Mouse (Mus musculus) left cerebral cortex, adult 2 months (tissue): Measurements from ENCODE around the gene Igfbp4. TPM values are rescaled to one million over a fixed set of nuclear protein-coding genes. Genes with fewer than 3 reads are reported as not detected.

ENCODE experiments used
- DNase-seq, 2 experiments: peaks; one replicate each; pipeline ENCODE4 v3.0.0; 2021 to 2022; ENCODE audit warnings: low spot score in 2 of 2, mixed read lengths in 1 of 2; ENCODE audit errors: extremely low spot score in 1 of 2
- H3K27ac ChIP-seq: fragments of 200-600 bp; 2 replicates; pipeline ENCODE4 v1.8.1; 2022
- H3K4me3 ChIP-seq: fragments of 200-600 bp; 2 replicates; pipeline ENCODE4 v1.8.1; 2022
- CTCF ChIP-seq: fragments of 200-600 bp; IDR thresholded peaks from 2 replicates; pipeline ENCODE4 v1.8.1; 2022; ENCODE audit warnings: antibody characterized with exemption, mild to moderate bottlenecking, moderate library complexity
- intact Hi-C: fragments of 180-260 bp; cut with DNase I; formaldehyde crosslinking; loops from one replicate; pipeline ENCODE4 v1.15.1; 2025
- total RNA-seq, 2 experiments: library from RNA; stranded (reverse); gene quantifications; 2 replicates each; pipeline ENCODE4 v1.2.3; 2021

Gene Igfbp4
- total RNA-seq, 2 experiments from 2014 or later, result 82.8 to 88.7 TPM

DNA sequence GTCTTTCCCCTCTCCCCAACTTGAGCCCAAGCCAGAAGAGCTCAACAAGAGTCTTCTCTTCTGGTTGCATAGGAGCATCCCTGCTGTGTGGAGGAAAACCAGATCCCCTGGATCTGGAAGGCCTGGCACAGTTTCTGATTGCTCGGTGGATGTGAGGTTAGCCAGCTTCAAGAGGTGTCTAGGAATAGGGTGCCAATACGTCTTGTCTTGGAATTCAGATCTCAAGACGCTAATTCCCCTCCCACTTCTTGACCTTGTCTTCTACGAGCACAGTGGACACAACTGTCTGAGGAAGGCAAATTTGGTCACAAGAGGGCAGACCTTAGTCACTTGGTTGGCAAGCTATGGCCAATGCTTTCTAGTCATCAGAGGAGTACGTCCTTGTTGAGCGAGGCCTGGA lies 2.6 kb downstream of the Igfbp4 start:
- H3K4me3 ChIP-seq, result no peak overlapping the region
- TF ChIP-seq CTCF, result no peak; the same call in 1 of the 2 replicates
- DNase-seq, result no peak

GRCm38 (mm10) chr11:99044306-99044705 lies 3.3 kb downstream of the Igfbp4 start:
- no peak for DNase-seq
- intact Hi-C loops, result no loop called here
- H3K4me3 ChIP-seq, result no peak overlapping the region
- TF ChIP-seq CTCF, result no peak
- no peak overlapping the region for H3K27ac ChIP-seq

More for the DNA sequence above, 2.6 kb downstream of the Igfbp4 start:
- intact Hi-C loops, result no loop called here
- H3K27ac ChIP-seq, result no peak overlapping the region

DNA sequence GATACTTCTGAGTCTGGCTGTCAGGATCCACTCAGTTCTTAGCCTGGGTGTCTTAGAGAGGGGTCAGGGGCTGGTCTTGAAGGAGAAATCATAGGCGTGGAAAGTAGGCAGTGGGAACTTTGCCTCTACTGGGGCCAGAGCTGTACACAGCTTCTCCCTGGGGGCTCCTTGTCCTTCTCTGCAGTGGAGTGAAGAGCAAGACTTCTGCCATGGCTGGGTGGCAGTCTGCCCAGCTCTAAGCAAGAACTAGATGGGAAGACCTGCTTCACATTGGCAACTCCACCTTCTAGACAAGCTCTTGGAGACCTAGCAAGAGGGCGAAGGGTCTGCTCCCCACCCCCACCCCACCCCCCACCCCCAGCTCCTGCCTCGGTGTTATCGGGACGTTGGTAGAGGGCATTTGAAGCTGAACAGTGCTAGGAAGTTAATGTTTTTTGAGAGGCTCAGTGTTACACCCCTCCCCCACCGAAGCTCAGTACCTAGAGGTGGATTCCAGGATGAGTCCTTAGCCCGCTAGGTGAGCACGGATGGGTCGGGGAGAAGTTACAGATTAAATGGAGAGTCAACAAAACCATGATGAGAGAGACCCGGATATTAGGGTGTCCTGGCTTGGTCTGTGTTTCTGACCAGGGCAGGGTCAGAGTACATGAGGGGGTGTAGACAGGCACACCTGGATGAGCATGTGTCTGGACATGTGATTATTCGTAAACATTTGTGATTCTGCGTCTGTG lies 4.3 kb downstream of the Igfbp4 start:
- no peak for TF ChIP-seq CTCF
- DNase-seq, result no peak
- intact Hi-C loops, result no loop called here

DNA sequence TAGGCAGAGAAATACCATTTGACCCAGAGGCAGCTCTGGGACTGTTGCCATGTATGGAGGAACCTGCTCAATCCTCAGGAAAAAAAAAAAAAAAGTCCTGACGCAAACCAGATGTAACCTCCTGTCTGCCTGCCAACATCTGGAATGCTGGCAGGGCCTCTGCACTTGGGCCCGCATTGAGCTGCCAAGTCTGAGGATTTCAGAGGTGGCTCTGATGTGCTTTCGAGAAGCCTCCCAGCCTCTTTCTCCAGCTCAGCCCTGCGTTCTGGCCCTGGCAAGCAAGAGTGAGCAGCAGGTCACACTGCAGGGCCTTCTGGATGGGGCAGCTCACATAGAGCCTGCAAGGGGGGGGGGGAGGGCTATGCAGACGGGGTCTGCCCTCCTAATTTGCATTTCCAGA lies 6.1 kb downstream of the Igfbp4 start:
- no peak for TF ChIP-seq CTCF
- DNase-seq, result no peak
- no peak overlapping the region for H3K27ac ChIP-seq
- intact Hi-C loops, result no loop called here
- H3K4me3 ChIP-seq, result no peak overlapping the region

More for the DNA sequence above, 4.3 kb downstream of the Igfbp4 start:
- Histone ChIP-seq H3K27ac (no peak overlapping the region), H3K4me3 (no peak overlapping the region)

DNA sequence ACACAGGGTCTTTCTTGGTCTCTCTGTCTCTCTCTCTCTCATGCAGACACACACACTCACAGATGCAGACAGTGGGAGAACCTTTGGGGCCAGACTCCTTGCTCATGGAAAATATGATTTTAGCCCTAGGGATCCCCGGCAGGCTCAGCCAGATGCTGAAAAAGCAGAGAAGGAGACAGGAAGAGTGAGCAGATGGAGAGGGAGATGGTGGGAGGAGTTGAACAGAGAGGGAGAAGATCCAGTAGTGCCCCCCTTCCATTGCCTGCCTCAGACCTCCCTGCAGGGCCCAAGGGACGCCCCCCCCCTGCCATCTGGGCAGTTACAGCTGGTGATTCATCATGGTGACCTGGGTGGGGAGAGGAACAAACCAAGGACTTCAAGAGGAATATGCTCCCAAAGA lies 6.6 kb downstream of the Igfbp4 start:
- no peak overlapping the region for H3K27ac ChIP-seq
- DNase-seq, result no peak
- TF ChIP-seq CTCF, result no peak
- intact Hi-C loops, result no loop called here
- H3K4me3 ChIP-seq, result no peak overlapping the region

DNA sequence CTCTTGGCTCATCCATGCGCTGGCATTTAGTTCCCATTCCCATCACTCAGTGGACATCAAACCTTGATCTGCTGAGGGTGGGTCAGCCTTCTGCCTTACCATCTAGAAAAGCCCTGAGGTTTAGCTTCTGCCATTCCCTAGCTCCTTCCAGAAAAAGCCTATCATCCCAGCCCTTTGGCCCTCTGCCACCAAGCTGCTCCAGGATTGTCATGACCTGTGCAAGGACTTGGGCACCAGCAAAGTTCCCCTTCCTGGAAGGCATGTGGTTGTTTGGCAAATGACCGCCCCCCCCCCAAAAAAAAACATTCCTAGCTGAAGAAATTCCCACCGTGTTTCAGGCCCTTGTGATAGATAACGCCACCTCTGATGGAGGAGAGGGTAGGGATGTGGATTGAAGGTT lies 14.1 kb downstream of the Igfbp4 start:
- intact Hi-C loops, result no loop called here
- no peak for TF ChIP-seq CTCF
- H3K4me3 ChIP-seq, result no peak overlapping the region
- H3K27ac ChIP-seq, result no peak overlapping the region
- DNase-seq, result no peak

DNA sequence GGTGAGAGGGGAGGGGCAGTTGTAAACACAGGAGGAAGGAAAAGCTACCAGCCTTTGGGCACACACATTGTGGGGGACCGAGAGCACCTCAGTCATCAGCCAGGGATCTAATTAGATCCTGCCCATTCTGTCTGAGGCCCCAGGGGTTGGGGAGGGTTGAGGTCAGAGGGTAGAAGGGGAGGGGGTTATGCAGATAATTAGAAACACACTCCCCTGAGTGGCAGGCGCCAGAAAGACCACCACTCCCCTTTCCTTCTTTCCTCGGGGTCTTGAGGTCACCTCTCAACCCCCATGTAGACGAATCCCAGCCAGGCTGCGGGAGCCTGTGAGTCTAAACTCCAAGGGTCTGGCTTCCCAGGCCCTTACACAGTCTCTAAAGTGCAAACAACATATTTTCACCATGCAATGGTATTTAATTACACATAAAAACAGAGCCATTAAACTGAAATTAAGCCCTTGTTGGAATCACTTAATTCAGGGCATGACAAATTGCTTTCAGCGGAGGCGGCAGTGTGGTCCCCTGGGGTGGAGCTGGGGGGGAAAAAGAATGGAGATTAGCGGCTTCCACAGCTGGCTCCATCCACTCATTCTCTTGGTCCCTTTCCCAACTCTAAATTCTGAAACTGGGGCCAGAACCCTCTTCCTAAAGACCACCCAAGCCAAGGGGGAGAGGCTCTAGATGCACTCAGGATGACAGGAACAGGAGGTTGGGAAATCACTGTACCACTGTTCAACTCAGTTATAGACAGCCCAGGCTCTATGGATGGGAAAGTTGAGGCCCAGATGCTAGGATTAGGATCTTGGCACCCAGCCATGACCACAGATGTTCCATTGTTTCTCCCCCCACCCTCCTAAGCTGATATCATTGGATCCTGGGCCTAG lies 14.8 kb downstream of the Igfbp4 start:
- intact Hi-C loops, result no loop called here
- DNase-seq, result no peak
- TF ChIP-seq CTCF, result no peak
- H3K27ac ChIP-seq, result no peak overlapping the region
- no peak overlapping the region for H3K4me3 ChIP-seq

GRCm38 (mm10) chr11:99060435-99060834 lies 19.4 kb downstream of the Igfbp4 start:
- Histone ChIP-seq H3K4me3 (no peak overlapping the region), H3K27ac (no peak overlapping the region)
- intact Hi-C loops, result no loop called here
- DNase-seq, result no peak
- no peak for TF ChIP-seq CTCF

DNA sequence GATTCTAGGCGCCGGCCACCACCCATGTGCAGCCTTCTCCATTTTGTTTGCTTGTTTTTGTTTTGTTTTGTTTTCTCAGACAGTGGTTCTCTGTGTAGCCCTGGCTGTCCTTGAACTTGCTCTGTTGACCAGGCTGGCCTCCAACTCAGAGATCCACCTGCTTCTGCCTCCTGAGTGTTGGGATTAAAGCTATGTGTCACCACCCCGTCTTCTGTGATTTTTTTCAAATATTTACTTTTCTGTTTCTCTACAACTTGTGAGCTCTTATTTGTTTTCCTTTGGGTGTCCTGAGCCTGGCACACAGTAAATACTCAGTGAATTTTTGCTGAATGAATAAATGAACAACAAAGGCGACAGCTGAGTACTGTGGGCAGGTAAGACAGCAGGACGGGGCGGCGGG lies 21.6 kb downstream of the Igfbp4 start:
- DNase-seq, result no peak
- no peak overlapping the region for H3K4me3 ChIP-seq
- intact Hi-C loops, result no loop called here
- TF ChIP-seq CTCF, result no peak
- no peak overlapping the region for H3K27ac ChIP-seq

GRCm38 (mm10) chr11:99063406-99064131 lies 22.5 kb downstream of the Igfbp4 start:
- Histone ChIP-seq H3K27ac (no peak overlapping the region), H3K4me3 (no peak overlapping the region)
- intact Hi-C loops, result no loop called here
- DNase-seq, result no peak
- no peak for TF ChIP-seq CTCF

DNA sequence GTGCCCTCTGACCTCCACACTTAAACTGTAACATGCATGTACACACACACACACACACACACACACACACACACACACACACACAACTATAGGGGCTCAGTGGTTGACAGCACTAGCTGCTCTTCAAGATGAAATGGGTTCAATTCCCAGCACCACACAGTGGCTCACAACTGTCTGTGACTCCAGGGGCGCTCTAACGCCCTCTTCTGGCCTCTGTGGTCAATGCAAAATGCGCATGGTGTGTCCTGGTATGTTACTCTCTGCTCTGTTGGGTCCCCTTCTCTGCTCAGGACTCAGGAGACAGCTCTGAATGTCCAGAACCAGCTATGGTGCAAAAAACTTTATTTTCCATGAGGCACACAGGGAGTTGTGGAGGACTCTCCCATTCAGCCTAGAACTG lies 24.3 kb downstream of the Igfbp4 start:
- DNase-seq, result no peak
- H3K4me3 ChIP-seq, result no peak overlapping the region
- H3K27ac ChIP-seq, result peak overlapping the region; percentile 63
- no peak; the same call in 1 of the 2 replicates for TF ChIP-seq CTCF
- intact Hi-C loops, result loop anchor here (5.0 kb wide), 1 partner anchor 42 kb away; no protein-coding TSS in a partner anchor

- Histone ChIP-seq H3K4me3 (no peak overlapping the region), H3K27ac (peak overlapping the region; percentile 63)
- intact Hi-C loops, result loop anchor here (2.0 to 5.0 kb wide), 2 partner anchors 25 to 41 kb away; partner anchors contain the start of gene Igfbp4
- peak; percentile 70 to 75 for DNase-seq
- TF ChIP-seq CTCF, result peak; percentile 72
These were observed 24.9 kb downstream of the Igfbp4 start for GRCm38 (mm10) chr11:99065979-99066378.
